Mouse (Mus musculus) myocyte (in vitro differentiated cells): Measurements from ENCODE around the gene Dap3.

ENCODE experiments used
- MAX ChIP-seq: IDR thresholded peaks from one replicate; pipeline ENCODE4 v1.6.1; 2011; ENCODE audit warnings: low read depth, mild to moderate bottlenecking, control low read depth
- MYOD1 ChIP-seq, 3 experiments: IDR thresholded peaks; one replicate each; pipeline ENCODE4 v1.6.1; 2011; ENCODE audit warnings: control low read depth in 2 of 3, low read depth in 2 of 3, mild to moderate bottlenecking in 2 of 3, moderate library complexity in 1 of 3; ENCODE audit not compliant: insufficient read length in 2 of 3, control insufficient read depth in 1 of 3
- MYOG ChIP-seq, 3 experiments: IDR thresholded peaks; one replicate each; pipeline ENCODE4 v1.6.1; 2011; ENCODE audit warnings: control low read depth in 2 of 3, low read depth in 2 of 3, mild to moderate bottlenecking in 2 of 3; ENCODE audit not compliant: insufficient read length in 2 of 3, control insufficient read depth in 1 of 3, insufficient read depth in 1 of 3
- POLR2A ChIP-seq: IDR thresholded peaks from one replicate; pipeline ENCODE4 v1.6.1; 2011; ENCODE audit warnings: low read depth, mild to moderate bottlenecking, control low read depth, moderate library complexity; ENCODE audit not compliant: insufficient read length
- POLR2AphosphoS2 ChIP-seq: IDR thresholded peaks from one replicate; pipeline ENCODE4 v1.6.1; 2011; ENCODE audit warnings: low read depth, control low read depth; ENCODE audit not compliant: insufficient read length

GRCm38 (mm10) chr3:88912585-88912984, 38.4 kb downstream of the Dap3 start:
- no peak for TF ChIP-seq POLR2A
- TF ChIP-seq MYOG (IDR thresholded peaks at IDR 0.05; ENCODE audit: control insufficient read depth in 1 of 3, insufficient read depth in 1 of 3, insufficient read length in 2 of 3, low read depth in 2 of 3): no peak
- TF ChIP-seq MYOD1 (IDR thresholded peaks at IDR 0.05; ENCODE audit: control insufficient read depth in 1 of 3, insufficient read length in 2 of 3, low read depth in 2 of 3): no peak
- no peak for TF ChIP-seq POLR2AphosphoS2
- TF ChIP-seq MAX: no peak
